Mouse (Mus musculus) cerebellum, adult 2 months (tissue): ENCODE results near the gene Naaladl1.

Experiments used
- CTCF ChIP-seq: fragments of 200-500 bp; IDR thresholded peaks from 2 replicates; pipeline ENCODE4 v1.5.1; 2011; ENCODE audit warnings: low read depth, mild to moderate bottlenecking, control low read depth, low read length, moderate library complexity, borderline replicate concordance; ENCODE audit not compliant: insufficient read depth
- POLR2A ChIP-seq: fragments of 200-500 bp; IDR thresholded peaks from 2 replicates; pipeline ENCODE4 v1.6.1; 2011; ENCODE audit warnings: low read length, control low read depth, borderline replicate concordance; ENCODE audit not compliant: insufficient read depth

- TF ChIP-seq CTCF (no peak), POLR2A (no peak)
Measured at GRCm38 (mm10) chr19:6088841-6089240, 16.7 kb upstream of the Naaladl1 start.
